9 mouse cellular contexts compared by ENCODE assay signal in the genomic region with DNA sequence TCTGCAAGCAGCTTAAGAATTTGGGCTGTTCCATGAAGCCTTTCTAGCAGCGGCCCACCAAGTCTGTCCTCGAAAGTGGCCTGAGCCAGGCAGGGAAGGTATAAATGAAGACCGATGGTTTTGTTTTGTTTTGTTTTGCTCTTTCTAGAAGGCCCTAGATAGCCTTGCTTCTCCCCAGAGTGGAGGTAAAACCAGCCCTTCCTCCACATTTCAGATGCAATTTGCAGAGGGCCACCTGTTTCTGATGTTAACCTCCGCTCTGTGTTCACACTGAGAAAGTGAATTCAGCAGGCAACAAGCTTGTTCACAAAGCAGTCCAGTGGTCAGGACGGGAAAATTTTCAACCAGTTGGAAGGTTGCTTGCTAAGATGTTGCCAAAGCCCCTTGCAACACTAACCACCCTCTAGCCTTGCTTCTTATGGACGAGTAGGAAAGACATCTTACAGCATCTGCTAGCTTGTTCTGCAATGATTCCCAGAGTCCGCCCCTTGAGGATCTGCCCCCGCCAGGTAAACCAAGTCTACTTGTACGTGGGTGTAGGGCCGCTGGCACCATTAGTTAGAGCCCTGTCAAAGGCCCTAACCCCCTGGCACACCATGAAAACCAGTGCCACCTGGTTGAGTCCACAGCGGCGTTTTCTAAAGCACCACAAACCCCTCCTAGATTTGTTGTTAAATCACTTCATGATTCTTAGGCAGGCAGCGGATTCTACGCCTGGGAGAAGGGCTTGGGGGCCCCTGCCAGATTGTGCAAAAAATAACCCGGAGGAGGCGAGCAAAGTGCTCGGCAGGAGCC. TPM values are rescaled to one million over a fixed set of nuclear protein-coding genes. Genes with fewer than 3 reads are reported as not detected.
DNase-seq lines count a peak whose midpoint lies in the region; ATAC-seq and TF ChIP-seq lines count a peak whose summit lies in the region.
"Had no signal": no experiment of that assay in that cellular context is flagged by ENCODE, and none has a peak within 500 bp of the region (broad histone marks: within the 10 kb centered on the region; RNA-seq: fewer than 3 reads in every experiment).

No protein-coding gene starts in this region.

- peak overlapping the region; percentile 91 for H3K9ac ChIP-seq in heart, embryonic 11.5 days (ENCODE audit: low read depth, low read length)
- H3K9ac ChIP-seq in forebrain, embryonic 15.5 days (replicated peaks), result peak overlapping the region; percentile 87
- peak overlapping the region; percentile 76 for H3K9ac ChIP-seq in stomach, postnatal 0 days (ENCODE audit: low read length)

- H3K4me2 ChIP-seq in heart, embryonic 11.5 days, result peak overlapping the region; percentile 80
- peak overlapping the region; percentile 80 for H3K4me2 ChIP-seq in forebrain, embryonic 15.5 days (replicated peaks)
- peak overlapping the region; percentile 68 for H3K4me2 ChIP-seq in stomach, postnatal 0 days (replicated peaks; ENCODE audit: low read depth)

- no peaks in the 10 kb centered on the region for H3K36me3 ChIP-seq in heart, embryonic 11.5 days (ENCODE audit: control insufficient read depth, insufficient read depth, low read length)
- no peaks in the 10 kb centered on the region for H3K36me3 ChIP-seq in forebrain, embryonic 15.5 days
- H3K36me3 ChIP-seq in stomach, postnatal 0 days (ENCODE audit: control insufficient read depth, insufficient read depth, low read length), result no peaks in the 10 kb centered on the region

- no peak for TF ChIP-seq EP300 in stomach, postnatal 0 days (optimal IDR thresholded peaks at IDR 0.05)

- ATAC-seq in heart, embryonic 11.5 days (replicated peaks; ENCODE audit: insufficient number of reproducible peaks, low FRiP score, low TSS enrichment), result no peak
- ATAC-seq in forebrain, embryonic 15.5 days (replicated peaks), result peak; percentile 24
- ATAC-seq in stomach, postnatal 0 days (ENCODE audit: low FRiP score, low TSS enrichment), result peak; percentile 39

- DNase-seq in heart, postnatal 4 days, result no peak
- peak; percentile 77 for DNase-seq in brain, embryonic 14.5 days (ENCODE audit: low read depth)
- DNase-seq in layer of hippocampus, adult 2 months (ENCODE audit: low spot score in 2 of 2), result peak; percentile 10 to 42
- DNase-seq in mesoderm, embryonic 11.5 days (ENCODE audit: low read depth, low spot score), result peak; percentile 28
- DNase-seq in stomach, postnatal 0 days (ENCODE audit: low spot score), result no peak
- DNase-seq in natural killer cell, adult 2 months (ENCODE audit: low spot score in 2 of 2), result no peak

- peaks cover 5% of the 10 kb centered on the region for H3K27me3 ChIP-seq in heart, embryonic 11.5 days (ENCODE audit: control insufficient read depth, insufficient read depth, low read length)
- peaks cover 6% of the 10 kb centered on the region; the same call in 1 of the 2 replicates for H3K27me3 ChIP-seq in forebrain, embryonic 15.5 days
- H3K27me3 ChIP-seq in stomach, postnatal 0 days (ENCODE audit: control insufficient read depth, insufficient read depth, low read length), result no peaks in the 10 kb centered on the region
- H3K27me3 ChIP-seq: CH12.LX had no signal

- no peak for TF ChIP-seq CTCF in brain, embryonic 14.5 days (IDR thresholded peaks at IDR 0.05; ENCODE audit: borderline replicate concordance, extremely low read depth, insufficient read depth, insufficient read length)
- TF ChIP-seq CTCF in layer of hippocampus, adult 2 months (conservative IDR thresholded peaks at IDR 0.05), result no peak
- no peak for TF ChIP-seq CTCF in stomach, postnatal 0 days (IDR thresholded peaks at IDR 0.05; ENCODE audit: low read depth)

- H3K27ac ChIP-seq in heart, embryonic 11.5 days (ENCODE audit: low read depth, low read length), result peak overlapping the region; percentile 90
- H3K27ac ChIP-seq in forebrain, embryonic 15.5 days (replicated peaks), result peak overlapping the region; percentile 92
- peak overlapping the region; percentile 99 for H3K27ac ChIP-seq in layer of hippocampus, adult 2 months
- peak overlapping the region; percentile 91 for H3K27ac ChIP-seq in stomach, postnatal 0 days (replicated peaks)

- WGBS in heart, embryonic 11.5 days (ENCODE audit: insufficient replicate concordance), result 7% methylated on average over 17 of the region's 17 CpGs
- 5% methylated on average over 17 of the region's 17 CpGs for WGBS in forebrain, embryonic 15.5 days
- 14% methylated on average over 17 of the region's 17 CpGs for whole genome bisulfite sequencing in stomach, postnatal 0 days

- no peaks in the 10 kb centered on the region for H3K4me1 ChIP-seq in heart, embryonic 11.5 days (ENCODE audit: control insufficient read depth, insufficient read depth, low read length)
- peaks cover 9% of the 10 kb centered on the region for H3K4me1 ChIP-seq in forebrain, embryonic 15.5 days
- H3K4me1 ChIP-seq in stomach, postnatal 0 days (replicated peaks; ENCODE audit: control insufficient read depth, insufficient read depth), result no peaks in the 10 kb centered on the region

- TF ChIP-seq POLR2A in brain, embryonic 14.5 days (IDR thresholded peaks at IDR 0.05; ENCODE audit: borderline replicate concordance, extremely low read depth, insufficient read depth, insufficient read length, poor library complexity, severe bottlenecking), result no peak

- H3K9me3 ChIP-seq in heart, embryonic 11.5 days (replicated peaks; ENCODE audit: control insufficient read depth, low read length), result no peaks in the 10 kb centered on the region
- H3K9me3 ChIP-seq in forebrain, embryonic 15.5 days, result no peaks in the 10 kb centered on the region
- no peaks in the 10 kb centered on the region for H3K9me3 ChIP-seq in stomach, postnatal 0 days (ENCODE audit: control insufficient read depth, low read length)

- peak overlapping the region; percentile 76 for H3K4me3 ChIP-seq in heart, embryonic 11.5 days (ENCODE audit: low read depth, low read length)
- peak overlapping the region; percentile 66 for H3K4me3 ChIP-seq in forebrain, embryonic 15.5 days
- peak overlapping the region; percentile 58 for H3K4me3 ChIP-seq in layer of hippocampus, adult 2 months
- H3K4me3 ChIP-seq in stomach, postnatal 0 days (ENCODE audit: low read depth, low read length), result peak overlapping the region; percentile 65

RNA-seq across cellular contexts. Expression of a gene that starts 0.7 kb away (rescaled TPM):
- polyA plus RNA-seq in heart, embryonic 11.5 days (2014; fragmentation: Nextera tagmentation; extraction: Ambion mirVana), result 17.9 TPM in 2 replicates
- total RNA-seq in heart, postnatal 4 days (2021), result 10 to 100 TPM; 57.2 to 62.6 TPM
- 40.6 and 43.3 TPM in 2 replicates for polyA plus RNA-seq in brain, embryonic 14.5 days (2012; rRNA removed)
- 33.1 and 41.1 TPM in 2 replicates for polyA plus RNA-seq in forebrain, embryonic 15.5 days (2015; fragmentation: Nextera tagmentation; extraction: Ambion mirVana)
- 100 to 1,000 TPM; 164 to 168 TPM for total RNA-seq in layer of hippocampus, adult 2 months (2021)
- 7.5 and 7.6 TPM in 2 replicates for polyA plus RNA-seq in stomach, postnatal 0 days (2015; fragmentation: Nextera tagmentation; extraction: Ambion mirVana)

Comparison
In these comparisons a context has a peak if more than half of its experiments do, and no peak if none do; other contexts are left out.
1. DNase-seq: peak in brain, embryonic 14.5 days (single experiment), layer of hippocampus, adult 2 months (2 of 2) and mesoderm, embryonic 11.5 days (single experiment); none in heart, postnatal 4 days (single experiment), stomach, postnatal 0 days (single experiment) and natural killer cell, adult 2 months (0 of 2).
2. Peak in every context shown above with its lines, with median percentiles within 50 percentile points of each other: H3K27ac ChIP-seq, H3K4me2 ChIP-seq, H3K4me3 ChIP-seq and H3K9ac ChIP-seq.